Mouse (Mus musculus): ENCODE data around the gene Ptprd. TPM values are rescaled to one million over a fixed set of nuclear protein-coding genes. Genes with fewer than 3 reads are reported as not detected.
"Not testable (repeated sequence)": the region's sequence is repeated elsewhere in the genome, so short reads cannot be mapped to it uniquely, and the experiment has no call there.

The Ptprd gene
- total RNA-seq, 2 experiments from 2014 or later = 159 to 195 TPM

- DNase-seq (ENCODE audit: extremely low spot score in 1 of 2, low spot score in 1 of 2) = no peak
Measured at GRCm38 (mm10) chr4:77982094-77982493, 229.7 kb downstream of the Ptprd start.

- no peak for DNase-seq (ENCODE audit: extremely low spot score in 1 of 2, low spot score in 1 of 2)
Measured at GRCm38 (mm10) chr4:77961711-77962110, 250.1 kb downstream of the Ptprd start.

GRCm38 (mm10) chr4:77889489-77889888 lies 322.3 kb downstream of the Ptprd start:
- no peak for DNase-seq (ENCODE audit: extremely low spot score in 1 of 2, low spot score in 1 of 2)

GRCm38 (mm10) chr4:77880213-77880612 lies 331.5 kb downstream of the Ptprd start:
- no peak for DNase-seq (ENCODE audit: extremely low spot score in 1 of 2, low spot score in 1 of 2)

- no peak for DNase-seq (ENCODE audit: extremely low spot score in 1 of 2, low spot score in 1 of 2)
Measured at GRCm38 (mm10) chr4:77861269-77861668, 350.5 kb downstream of the Ptprd start.

DNA sequence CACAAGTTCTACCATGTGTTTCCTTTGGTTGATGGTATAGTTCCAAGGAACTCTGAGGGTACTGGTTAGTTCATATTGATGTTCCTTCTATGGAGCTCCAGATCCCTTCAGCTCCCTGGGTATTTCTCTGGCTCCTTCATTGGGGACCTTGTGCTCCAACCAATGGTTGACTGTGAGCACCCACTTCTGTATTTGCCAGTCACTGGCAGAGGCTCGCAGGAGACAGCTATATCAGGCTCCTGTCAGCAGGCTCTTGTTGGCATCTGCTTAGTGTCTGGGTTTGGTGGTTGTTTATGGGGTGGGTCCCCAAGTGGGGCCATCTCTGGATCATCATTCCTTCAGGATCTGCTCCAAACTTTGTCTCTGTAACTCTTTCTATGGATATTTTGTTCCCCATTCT lies 414.4 kb downstream of the Ptprd start:
- not testable (repeated sequence) for DNase-seq (ENCODE audit: extremely low spot score in 1 of 2, low spot score in 1 of 2)

GRCm38 (mm10) chr4:77777237-77777636 lies 434.5 kb downstream of the Ptprd start:
- DNase-seq (ENCODE audit: extremely low spot score in 1 of 2, low spot score in 1 of 2) = no peak

- DNase-seq (ENCODE audit: extremely low spot score in 1 of 2, low spot score in 1 of 2) = no peak
Measured at GRCm38 (mm10) chr4:77763790-77764189, 448.0 kb downstream of the Ptprd start.

GRCm38 (mm10) chr4:77743391-77743790 lies 468.4 kb downstream of the Ptprd start:
- no peak for DNase-seq (ENCODE audit: extremely low spot score in 1 of 2, low spot score in 1 of 2)

DNA sequence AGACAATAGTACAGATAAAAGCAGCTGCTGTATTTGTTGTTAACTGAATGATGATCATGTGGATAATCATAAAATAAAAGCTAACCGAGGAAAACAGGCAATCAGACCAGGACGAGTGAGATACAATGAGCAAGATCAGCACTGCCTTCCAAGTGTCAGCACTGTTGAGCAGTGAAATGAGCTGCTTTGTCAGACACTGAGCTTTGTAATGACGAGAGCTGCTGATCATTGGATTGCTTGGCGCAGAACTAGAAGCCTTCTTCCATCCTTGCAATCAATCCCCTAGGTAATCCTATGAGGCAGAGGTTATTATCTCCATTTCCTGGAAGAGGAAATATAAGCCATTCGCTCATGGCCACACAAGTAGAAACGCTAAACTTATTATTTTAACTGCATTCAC lies 489.9 kb downstream of the Ptprd start:
- DNase-seq (ENCODE audit: extremely low spot score in 1 of 2, low spot score in 1 of 2) = no peak

DNA sequence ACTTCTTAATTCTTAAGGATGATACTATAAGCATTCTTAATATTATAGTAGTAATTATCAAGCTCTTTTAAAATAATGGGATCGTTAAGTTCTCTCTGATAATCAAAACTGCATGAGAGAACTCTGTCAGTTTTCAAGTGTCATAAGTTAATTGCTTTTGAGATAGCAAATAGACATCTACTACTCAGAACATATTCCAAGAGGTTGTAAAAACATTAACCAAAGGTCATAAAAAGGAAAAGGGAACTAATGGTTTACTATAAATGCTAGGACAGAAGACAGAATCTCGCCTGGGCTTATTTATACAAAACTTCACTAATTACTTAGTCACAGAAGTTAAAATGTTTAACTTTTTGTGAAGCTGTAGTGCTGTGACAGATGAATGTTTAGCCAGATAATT lies 494.0 kb downstream of the Ptprd start:
- no peak for DNase-seq (ENCODE audit: extremely low spot score in 1 of 2, low spot score in 1 of 2)

- DNase-seq (ENCODE audit: extremely low spot score in 1 of 2, low spot score in 1 of 2) = no peak
Measured at GRCm38 (mm10) chr4:77710231-77710630, 501.5 kb downstream of the Ptprd start.

- no peak for DNase-seq (ENCODE audit: extremely low spot score in 1 of 2, low spot score in 1 of 2)
Measured at GRCm38 (mm10) chr4:77698294-77698693, 513.5 kb downstream of the Ptprd start.

- DNase-seq (ENCODE audit: extremely low spot score in 1 of 2, low spot score in 1 of 2) = no peak
Measured at GRCm38 (mm10) chr4:77675798-77676197, 536.0 kb downstream of the Ptprd start.

- DNase-seq (ENCODE audit: extremely low spot score in 1 of 2, low spot score in 1 of 2) = no peak
Measured at GRCm38 (mm10) chr4:77664761-77665160, 547.0 kb downstream of the Ptprd start.

- DNase-seq (ENCODE audit: extremely low spot score in 1 of 2, low spot score in 1 of 2) = no peak
Measured at GRCm38 (mm10) chr4:77662309-77662708, 549.5 kb downstream of the Ptprd start.

GRCm38 (mm10) chr4:77655669-77656068 lies 556.1 kb downstream of the Ptprd start:
- DNase-seq (ENCODE audit: extremely low spot score in 1 of 2, low spot score in 1 of 2) = no peak

DNA sequence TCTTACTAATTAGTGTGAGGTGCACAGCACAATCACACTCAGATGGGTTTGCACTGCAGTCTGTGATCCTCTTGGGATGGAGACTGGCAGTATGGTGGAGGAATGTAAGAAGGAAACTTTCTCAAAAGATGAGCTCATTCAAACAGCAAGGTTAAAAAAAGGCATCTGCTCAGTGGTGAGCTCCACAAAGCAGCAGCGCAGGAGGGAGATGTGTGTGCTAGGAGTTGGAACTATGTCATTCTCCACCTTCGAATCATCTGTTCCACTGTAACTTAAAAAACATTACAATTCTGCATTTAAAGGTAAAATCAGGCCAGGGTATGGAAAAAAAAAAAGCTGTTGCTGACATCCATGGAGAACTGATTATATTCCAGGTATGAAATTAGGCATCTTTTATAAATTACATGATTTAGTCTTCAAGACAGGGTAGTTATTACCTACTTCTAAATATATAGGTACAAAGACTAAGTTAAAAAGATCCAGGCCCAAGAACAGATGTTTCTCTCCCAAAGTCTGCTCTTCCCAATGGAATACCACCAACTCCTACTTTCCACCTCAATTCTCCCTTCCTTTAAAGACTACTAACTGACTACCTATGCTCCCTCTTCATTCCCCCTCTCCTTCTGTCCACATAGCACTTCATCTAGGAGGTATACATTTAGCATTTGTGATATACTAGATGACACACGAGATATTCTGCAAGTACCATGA lies 562.0 kb downstream of the Ptprd start:
- DNase-seq (ENCODE audit: extremely low spot score in 1 of 2, low spot score in 1 of 2) = no peak

GRCm38 (mm10) chr4:77648911-77649310 lies 562.9 kb downstream of the Ptprd start:
- DNase-seq (ENCODE audit: extremely low spot score in 1 of 2, low spot score in 1 of 2) = no peak

- DNase-seq (ENCODE audit: extremely low spot score in 1 of 2, low spot score in 1 of 2) = no peak
Measured at GRCm38 (mm10) chr4:77647451-77648137, 564.2 kb downstream of the Ptprd start.

GRCm38 (mm10) chr4:77644435-77644834 lies 567.3 kb downstream of the Ptprd start:
- peak in 1 of 2 experiments; percentile 45 for DNase-seq (ENCODE audit: extremely low spot score in 1 of 2, low spot score in 1 of 2)

GRCm38 (mm10) chr4:77640022-77640421 lies 571.7 kb downstream of the Ptprd start:
- DNase-seq (ENCODE audit: extremely low spot score in 1 of 2, low spot score in 1 of 2) = no peak

Data from layer of hippocampus, postnatal 25 days (tissue).